Mouse (Mus musculus): ENCODE measurements around the gene Adal. TPM values are rescaled to one million over a fixed set of nuclear protein-coding genes. Genes with fewer than 3 reads are reported as not detected.
A peak's percentile ranks its signal among the peaks of the same experiment; 100 is the strongest.
"Not testable (repeated sequence)": the region's sequence is repeated elsewhere in the genome, so short reads cannot be mapped to it uniquely, and the experiment has no call there.

Adal gene
- 12.9 and 15.8 TPM in 2 replicates for total RNA-seq (2014; fragmentation: Nextera tagmentation)
- 11.0 and 13.1 TPM in 2 replicates for total RNA-seq (2017)

GRCm38 (mm10) chr2:121140018-121140882, at the start of gene Adal, which contains the start of gene Lcmt2:
TSS of gene Adal (plus strand) at chr2:121140428.
TSS of gene Lcmt2 (minus strand) at chr2:121140653.
- ATAC-seq (replicated peaks; ENCODE audit: low FRiP score, low TSS enrichment, poor library complexity, severe bottlenecking): peak; percentile 78

- ATAC-seq (replicated peaks; ENCODE audit: low FRiP score, low TSS enrichment, poor library complexity, severe bottlenecking): peak; percentile 86
Observed at GRCm38 (mm10) chr2:121102051-121102450, 38.2 kb upstream of the Adal start.

GRCm38 (mm10) chr2:121105940-121106339, 34.3 kb upstream of the Adal start:
- ATAC-seq (replicated peaks; ENCODE audit: low FRiP score, low TSS enrichment, poor library complexity, severe bottlenecking): no peak

GRCm38 (mm10) chr2:121109695-121110094, 30.5 kb upstream of the Adal start, which contains the start of gene Tgm7:
TSS of gene Tgm7 (minus strand) at chr2:121109795.
- no peak for ATAC-seq (replicated peaks; ENCODE audit: low FRiP score, low TSS enrichment, poor library complexity, severe bottlenecking)

GRCm38 (mm10) chr2:121115418-121115817, 24.8 kb upstream of the Adal start:
- no peak for ATAC-seq (replicated peaks; ENCODE audit: low FRiP score, low TSS enrichment, poor library complexity, severe bottlenecking)

- ATAC-seq (replicated peaks; ENCODE audit: low FRiP score, low TSS enrichment, poor library complexity, severe bottlenecking): no peak
Observed at GRCm38 (mm10) chr2:121119260-121119659, 21.0 kb upstream of the Adal start.

- ATAC-seq (replicated peaks; ENCODE audit: low FRiP score, low TSS enrichment, poor library complexity, severe bottlenecking): not testable (repeated sequence)
Observed at GRCm38 (mm10) chr2:121126302-121126701, 13.9 kb upstream of the Adal start.

GRCm38 (mm10) chr2:121127536-121127935, 12.7 kb upstream of the Adal start:
- ATAC-seq (replicated peaks; ENCODE audit: low FRiP score, low TSS enrichment, poor library complexity, severe bottlenecking): no peak

- ATAC-seq (replicated peaks; ENCODE audit: low FRiP score, low TSS enrichment, poor library complexity, severe bottlenecking): no peak
Observed at GRCm38 (mm10) chr2:121128865-121129620, 11.2 kb upstream of the Adal start.

GRCm38 (mm10) chr2:121132822-121133221, 7.4 kb upstream of the Adal start:
- ATAC-seq (replicated peaks; ENCODE audit: low FRiP score, low TSS enrichment, poor library complexity, severe bottlenecking): no peak

- no peak for ATAC-seq (replicated peaks; ENCODE audit: low FRiP score, low TSS enrichment, poor library complexity, severe bottlenecking)
Observed at GRCm38 (mm10) chr2:121137371-121137770, 2.9 kb upstream of the Adal start.

- ATAC-seq (replicated peaks; ENCODE audit: low FRiP score, low TSS enrichment, poor library complexity, severe bottlenecking): peak; percentile 19; the same call in 1 of the 2 replicates
Observed at GRCm38 (mm10) chr2:121139266-121140017, 786 bp upstream of the Adal start.

GRCm38 (mm10) chr2:121141216-121142035, 1.2 kb downstream of the Adal start:
- no peak for ATAC-seq (replicated peaks; ENCODE audit: low FRiP score, low TSS enrichment, poor library complexity, severe bottlenecking)

GRCm38 (mm10) chr2:121142415-121142814, 2.2 kb downstream of the Adal start:
- ATAC-seq (replicated peaks; ENCODE audit: low FRiP score, low TSS enrichment, poor library complexity, severe bottlenecking): no peak

GRCm38 (mm10) chr2:121149679-121150078, 9.5 kb downstream of the Adal start:
- ATAC-seq (replicated peaks; ENCODE audit: low FRiP score, low TSS enrichment, poor library complexity, severe bottlenecking): peak; percentile 61; the same call in 1 of the 2 replicates

GRCm38 (mm10) chr2:121153100-121153499, 12.9 kb downstream of the Adal start:
- no peak for ATAC-seq (replicated peaks; ENCODE audit: low FRiP score, low TSS enrichment, poor library complexity, severe bottlenecking)

GRCm38 (mm10) chr2:121169173-121169572, 28.9 kb downstream of the Adal start:
- no peak for ATAC-seq (replicated peaks; ENCODE audit: low FRiP score, low TSS enrichment, poor library complexity, severe bottlenecking)

GRCm38 (mm10) chr2:121169902-121170301, 29.7 kb downstream of the Adal start:
- no peak for ATAC-seq (replicated peaks; ENCODE audit: low FRiP score, low TSS enrichment, poor library complexity, severe bottlenecking)

All from megakaryocyte-erythroid progenitor cell, adult 5-6 weeks (primary cell).